Mouse (Mus musculus) embryonic facial prominence, embryonic 15.5 days (tissue): ENCODE data around the gene Irf8. TPM values are rescaled to one million over a fixed set of nuclear protein-coding genes. Genes with fewer than 3 reads are reported as not detected.

ENCODE experiments used
- ATAC-seq: fragments of 200-750 bp; cut with Nextera tagmentation; 2 replicates; pipeline ENCODE4 v1.8.0; 2017; ENCODE audit warnings: low read depth, moderate TSS enrichment; ENCODE audit not compliant: insufficient number of reproducible peaks, low FRiP score, low TSS enrichment
- H3K27ac ChIP-seq: fragments of 300-500 bp; sonication (generic); replicated peaks from 2 replicates; pipeline ENCODE4 v1.5.1; 2015; ENCODE audit warnings: mild to moderate bottlenecking, inconsistent platforms
- H3K27me3 ChIP-seq: fragments of 300-500 bp; sonication (generic); 2 replicates; pipeline ENCODE4 v1.6.1; 2015; ENCODE audit warnings: inconsistent platforms
- H3K36me3 ChIP-seq: fragments of 300-500 bp; sonication (generic); 2 replicates; pipeline ENCODE4 v1.6.1; 2015; ENCODE audit warnings: mild to moderate bottlenecking, inconsistent platforms
- H3K4me1 ChIP-seq: fragments of 300-500 bp; sonication (generic); 2 replicates; pipeline ENCODE4 v1.6.1; 2015; ENCODE audit warnings: inconsistent platforms
- H3K4me2 ChIP-seq: fragments of 300-500 bp; sonication (generic); replicated peaks from 2 replicates; pipeline ENCODE4 v1.6.1; 2015; ENCODE audit warnings: mild to moderate bottlenecking, inconsistent platforms
- H3K4me3 ChIP-seq: fragments of 300-500 bp; sonication (generic); replicated peaks from 2 replicates; pipeline ENCODE4 v1.5.1; 2015; ENCODE audit warnings: mild to moderate bottlenecking, inconsistent platforms
- H3K9ac ChIP-seq: fragments of 300-500 bp; sonication (generic); 2 replicates; pipeline ENCODE4 v1.6.1; 2015; ENCODE audit warnings: inconsistent platforms
- H3K9me3 ChIP-seq: fragments of 300-500 bp; sonication (generic); replicated peaks from 2 replicates; pipeline ENCODE4 v1.6.1; 2016; ENCODE audit warnings: inconsistent platforms
- WGBS: fragments of 180-500 bp; shearing (Covaris S2); methylation state at CpG from one replicate; pipeline ENCODE4 v1.1.7; 2015; 5-methylcytosine and 5-hydroxymethylcytosine counted together
- polyA plus RNA-seq: library from polyadenylated mRNA; unstranded; fragments of >200 nt; fragmentation: Nextera tagmentation; extraction: Ambion mirVana; gene quantifications from 2 replicates; pipeline ENCODE4 v1.2.1, GENCODE M21; 2015

Gene Irf8
- polyA plus RNA-seq, 1 experiment from 2014 or later: 10.2 TPM

GRCm38 (mm10) chr8:120768454-120769218 lies 32.5 kb downstream of the Irf8 start:
- no peaks in the 10 kb centered on the region for H3K36me3 ChIP-seq
- 59% methylated on average over 12 of the region's 12 CpGs for WGBS
- no peak overlapping the region for H3K27ac ChIP-seq
- H3K4me3 ChIP-seq: no peak overlapping the region
- H3K9ac ChIP-seq: no peak overlapping the region
- H3K9me3 ChIP-seq: no peaks in the 10 kb centered on the region
- H3K4me1 ChIP-seq: peaks cover 7% of the 10 kb centered on the region; the same call in 1 of the 2 replicates
- ATAC-seq: no peak
- H3K4me2 ChIP-seq: no peak overlapping the region
- no peaks in the 10 kb centered on the region for H3K27me3 ChIP-seq

- no peak overlapping the region for H3K27ac ChIP-seq
- H3K36me3 ChIP-seq: no peaks in the 10 kb centered on the region
- 79% methylated on average over 10 of the region's 10 CpGs for WGBS
- H3K9me3 ChIP-seq: no peaks in the 10 kb centered on the region
- H3K4me1 ChIP-seq: no peaks in the 10 kb centered on the region
- H3K4me3 ChIP-seq: no peak overlapping the region
- H3K4me2 ChIP-seq: no peak overlapping the region
- ATAC-seq: no peak
- 0 out of 2 replicates have a peak, but pooled peaks cover 4% of the 10 kb centered on the region for H3K27me3 ChIP-seq
- no peak overlapping the region for H3K9ac ChIP-seq
These were observed 41.0 kb downstream of the Irf8 start for GRCm38 (mm10) chr8:120777184-120777583.

- ATAC-seq: no peak
These were observed 41.6 kb downstream of the Irf8 start for GRCm38 (mm10) chr8:120777732-120778131.

GRCm38 (mm10) chr8:120779106-120779505 lies 42.9 kb downstream of the Irf8 start:
- Histone ChIP-seq H3K9me3 (no peaks in the 10 kb centered on the region), H3K4me2 (no peak overlapping the region), H3K4me3 (no peak overlapping the region), H3K27ac (no peak overlapping the region), H3K9ac (no peak overlapping the region), H3K36me3 (no peaks in the 10 kb centered on the region), H3K27me3 (0 out of 2 replicates have a peak, but pooled peaks cover 4% of the 10 kb centered on the region), H3K4me1 (no peaks in the 10 kb centered on the region)
- no peak for ATAC-seq
- WGBS: 91% methylated on average over 7 of the region's 7 CpGs

More at GRCm38 (mm10) chr8:120777732-120778131, 41.6 kb downstream of the Irf8 start:
- 45% methylated on average over 13 of the region's 13 CpGs for WGBS
- Histone ChIP-seq H3K9ac (no peak overlapping the region), H3K27me3 (0 out of 2 replicates have a peak, but pooled peaks cover 4% of the 10 kb centered on the region), H3K4me3 (no peak overlapping the region), H3K4me2 (no peak overlapping the region), H3K27ac (no peak overlapping the region), H3K9me3 (no peaks in the 10 kb centered on the region), H3K4me1 (no peaks in the 10 kb centered on the region), H3K36me3 (no peaks in the 10 kb centered on the region)

- WGBS: 86% methylated on average over 4 of the region's 4 CpGs
- H3K4me3 ChIP-seq: no peak overlapping the region
- H3K4me1 ChIP-seq: no peaks in the 10 kb centered on the region
- H3K9me3 ChIP-seq: no peaks in the 10 kb centered on the region
- 0 out of 2 replicates have a peak, but pooled peaks cover 3% of the 10 kb centered on the region for H3K27me3 ChIP-seq
- no peak overlapping the region for H3K27ac ChIP-seq
- no peak for ATAC-seq
- H3K4me2 ChIP-seq: no peak overlapping the region
- no peaks in the 10 kb centered on the region for H3K36me3 ChIP-seq
- no peak overlapping the region for H3K9ac ChIP-seq
These were observed 47.6 kb downstream of the Irf8 start for GRCm38 (mm10) chr8:120783781-120784180.

GRCm38 (mm10) chr8:120786753-120787152 lies 50.6 kb downstream of the Irf8 start:
- ATAC-seq: no peak
- H3K27me3 ChIP-seq: 0 out of 2 replicates have a peak, but pooled peaks cover 3% of the 10 kb centered on the region
- 90% methylated on average over 4 of the region's 4 CpGs for WGBS

GRCm38 (mm10) chr8:120787631-120788030 lies 51.5 kb downstream of the Irf8 start:
- no peaks in the 10 kb centered on the region for H3K9me3 ChIP-seq
- WGBS: 33% methylated on average over 5 of the region's 5 CpGs
- H3K36me3 ChIP-seq: no peaks in the 10 kb centered on the region
- ATAC-seq: no peak
- no peak overlapping the region for H3K27ac ChIP-seq
- H3K9ac ChIP-seq: no peak overlapping the region
- no peaks in the 10 kb centered on the region for H3K4me1 ChIP-seq
- no peak overlapping the region for H3K4me3 ChIP-seq
- 0 out of 2 replicates have a peak, but pooled peaks cover 3% of the 10 kb centered on the region for H3K27me3 ChIP-seq
- H3K4me2 ChIP-seq: no peak overlapping the region

More at GRCm38 (mm10) chr8:120786753-120787152, 50.6 kb downstream of the Irf8 start:
- Histone ChIP-seq H3K4me1 (no peaks in the 10 kb centered on the region), H3K4me2 (no peak overlapping the region), H3K9ac (no peak overlapping the region), H3K36me3 (no peaks in the 10 kb centered on the region), H3K9me3 (no peaks in the 10 kb centered on the region), H3K4me3 (no peak overlapping the region), H3K27ac (no peak overlapping the region)

GRCm38 (mm10) chr8:120792710-120793109 lies 56.6 kb downstream of the Irf8 start:
- H3K4me2 ChIP-seq: no peak overlapping the region
- no peak for ATAC-seq
- no peaks in the 10 kb centered on the region for H3K36me3 ChIP-seq
- no peaks in the 10 kb centered on the region for H3K27me3 ChIP-seq
- H3K27ac ChIP-seq: no peak overlapping the region
- H3K9me3 ChIP-seq: no peaks in the 10 kb centered on the region
- no peak overlapping the region for H3K9ac ChIP-seq
- no peaks in the 10 kb centered on the region for H3K4me1 ChIP-seq
- 84% methylated on average over 15 of the region's 15 CpGs for WGBS
- no peak overlapping the region for H3K4me3 ChIP-seq

GRCm38 (mm10) chr8:120795944-120796635 lies 59.9 kb downstream of the Irf8 start:
- no peaks in the 10 kb centered on the region for H3K9me3 ChIP-seq
- H3K4me1 ChIP-seq: no peaks in the 10 kb centered on the region
- no peak overlapping the region for H3K9ac ChIP-seq
- H3K27me3 ChIP-seq: peaks cover 5% of the 10 kb centered on the region; the same call in 1 of the 2 replicates
- WGBS: 48% methylated on average over 9 of the region's 9 CpGs
- no peak overlapping the region for H3K4me3 ChIP-seq
- no peak for ATAC-seq
- H3K36me3 ChIP-seq: no peaks in the 10 kb centered on the region
- H3K4me2 ChIP-seq: no peak overlapping the region
- no peak overlapping the region for H3K27ac ChIP-seq

GRCm38 (mm10) chr8:120797019-120797727 lies 61.0 kb downstream of the Irf8 start:
- ATAC-seq: no peak
- no peak overlapping the region for H3K9ac ChIP-seq

GRCm38 (mm10) chr8:120800308-120800865 lies 64.2 kb downstream of the Irf8 start:
- 4% methylated on average over 17 of the region's 17 CpGs for WGBS
- Histone ChIP-seq H3K36me3 (no peaks in the 10 kb centered on the region), H3K4me3 (no peak overlapping the region), H3K27ac (no peak overlapping the region), H3K4me2 (peak overlapping the region; percentile 42), H3K27me3 (peaks cover 20% of the 10 kb centered on the region), H3K9ac (no peak overlapping the region), H3K4me1 (no peaks in the 10 kb centered on the region), H3K9me3 (no peaks in the 10 kb centered on the region)
- no peak for ATAC-seq

More at GRCm38 (mm10) chr8:120797019-120797727, 61.0 kb downstream of the Irf8 start:
- 80% methylated on average over 9 of the region's 9 CpGs for WGBS
- no peaks in the 10 kb centered on the region for H3K9me3 ChIP-seq
- H3K36me3 ChIP-seq: no peaks in the 10 kb centered on the region
- H3K4me1 ChIP-seq: no peaks in the 10 kb centered on the region
- peaks cover 16% of the 10 kb centered on the region for H3K27me3 ChIP-seq
- H3K4me3 ChIP-seq: no peak overlapping the region
- no peak overlapping the region for H3K27ac ChIP-seq
- H3K4me2 ChIP-seq: no peak overlapping the region
